Mouse (Mus musculus): ENCODE measurements around the gene Gopc. TPM values are rescaled to one million over a fixed set of nuclear protein-coding genes. Genes with fewer than 3 reads are reported as not detected.
"Not testable (repeated sequence)": the region's sequence is repeated elsewhere in the genome, so short reads cannot be mapped to it uniquely, and the experiment has no call there.

Gene Gopc
- polyA plus RNA-seq, 1 experiment from 2014 or later: 9.9 TPM

DNA sequence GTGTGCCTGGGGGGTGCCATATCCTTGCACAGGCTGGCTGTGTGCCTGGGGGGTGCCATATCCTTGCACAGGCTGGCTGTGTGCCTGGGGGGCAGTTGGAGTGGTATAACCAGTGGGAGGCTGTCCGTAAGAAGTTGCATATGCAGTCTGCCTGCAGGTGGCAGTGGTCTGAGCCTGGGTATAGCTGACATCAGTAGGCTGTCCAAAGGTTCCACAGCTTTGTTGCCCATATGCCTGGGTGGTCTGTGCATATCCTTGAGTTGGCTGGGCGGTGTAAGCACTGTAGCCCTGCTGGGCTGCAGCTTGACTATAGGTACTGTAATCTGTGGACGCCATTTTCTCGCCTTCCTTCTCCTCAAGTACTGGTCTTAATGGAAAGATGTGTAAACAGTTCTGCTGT, 38.6 kb downstream of the Gopc start:
- WGBS (ENCODE audit: insufficient replicate concordance): 88% methylated on average over 4 of the region's 4 CpGs
- H3K27me3 ChIP-seq (replicated peaks): not testable (repeated sequence)

DNA sequence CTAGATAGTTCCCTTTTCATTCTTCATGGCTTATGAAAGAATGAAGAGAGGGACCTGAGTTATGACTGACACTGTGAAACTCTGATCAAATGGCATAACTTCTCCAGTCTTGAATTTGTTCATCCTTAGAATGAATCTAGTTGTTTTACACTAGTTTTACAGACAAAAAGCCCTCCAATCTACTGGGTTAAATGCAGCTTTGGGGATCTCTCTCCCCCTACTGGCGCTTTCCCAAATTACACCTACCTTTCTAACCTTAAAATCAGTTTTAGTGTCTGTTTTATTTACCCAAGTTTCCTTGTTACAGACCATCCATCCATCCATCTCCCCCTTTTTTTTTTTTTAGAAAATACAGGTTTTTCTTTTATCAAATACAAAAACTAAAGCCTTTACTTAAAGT, 50.9 kb downstream of the Gopc start:
- no peak for ATAC-seq
- Histone ChIP-seq H3K9ac (no peak overlapping the region), H3K27ac (no peak overlapping the region), H3K4me1 (no peaks in the 10 kb centered on the region), H3K9me3 (replicated peaks) (no peaks in the 10 kb centered on the region), H3K4me2 (no peak overlapping the region), H3K36me3 (peaks cover 5% of the 10 kb centered on the region; the same call in 1 of the 2 replicates), H3K27me3 (replicated peaks) (no peaks in the 10 kb centered on the region), H3K4me3 (no peak overlapping the region)
- 0% methylated on average over 1 of the region's 1 CpGs for WGBS (ENCODE audit: insufficient replicate concordance)

More for the DNA sequence above, 38.6 kb downstream of the Gopc start:
- H3K4me1 ChIP-seq; H3K9ac ChIP-seq; H3K9me3 ChIP-seq (replicated peaks); ATAC-seq; H3K27ac ChIP-seq; H3K4me3 ChIP-seq; H3K4me2 ChIP-seq: not testable (repeated sequence)
- peaks cover 69% of the 10 kb centered on the region for H3K36me3 ChIP-seq

DNA sequence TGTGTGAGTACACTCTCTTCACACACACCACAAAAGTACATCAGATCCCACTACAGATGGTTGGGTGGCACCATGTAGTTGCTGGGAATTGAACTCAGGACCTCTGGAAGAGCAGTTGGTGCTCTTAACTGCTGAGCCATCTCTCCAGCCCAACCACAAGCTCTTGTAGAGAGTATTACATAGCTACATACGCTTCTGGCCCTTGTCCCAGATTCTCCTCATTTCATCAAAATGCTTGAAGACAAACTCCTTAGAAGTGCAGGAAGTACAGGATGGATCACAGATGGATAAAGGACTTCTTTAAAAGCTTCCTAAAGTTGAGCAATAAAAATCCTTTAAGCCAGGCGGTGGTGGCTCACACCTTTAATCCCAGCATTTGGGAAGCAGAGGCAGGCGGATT, 60.0 kb downstream of the Gopc start:
- Histone ChIP-seq H3K9ac (no peak overlapping the region), H3K4me1 (no peaks in the 10 kb centered on the region), H3K27ac (no peak overlapping the region), H3K27me3 (replicated peaks) (no peaks in the 10 kb centered on the region), H3K4me3 (no peak overlapping the region), H3K9me3 (replicated peaks) (no peaks in the 10 kb centered on the region), H3K36me3 (peaks cover 10% of the 10 kb centered on the region), H3K4me2 (no peak overlapping the region)
- 66% methylated on average over 3 of the region's 3 CpGs for WGBS (ENCODE audit: insufficient replicate concordance)
- no peak for ATAC-seq

DNA sequence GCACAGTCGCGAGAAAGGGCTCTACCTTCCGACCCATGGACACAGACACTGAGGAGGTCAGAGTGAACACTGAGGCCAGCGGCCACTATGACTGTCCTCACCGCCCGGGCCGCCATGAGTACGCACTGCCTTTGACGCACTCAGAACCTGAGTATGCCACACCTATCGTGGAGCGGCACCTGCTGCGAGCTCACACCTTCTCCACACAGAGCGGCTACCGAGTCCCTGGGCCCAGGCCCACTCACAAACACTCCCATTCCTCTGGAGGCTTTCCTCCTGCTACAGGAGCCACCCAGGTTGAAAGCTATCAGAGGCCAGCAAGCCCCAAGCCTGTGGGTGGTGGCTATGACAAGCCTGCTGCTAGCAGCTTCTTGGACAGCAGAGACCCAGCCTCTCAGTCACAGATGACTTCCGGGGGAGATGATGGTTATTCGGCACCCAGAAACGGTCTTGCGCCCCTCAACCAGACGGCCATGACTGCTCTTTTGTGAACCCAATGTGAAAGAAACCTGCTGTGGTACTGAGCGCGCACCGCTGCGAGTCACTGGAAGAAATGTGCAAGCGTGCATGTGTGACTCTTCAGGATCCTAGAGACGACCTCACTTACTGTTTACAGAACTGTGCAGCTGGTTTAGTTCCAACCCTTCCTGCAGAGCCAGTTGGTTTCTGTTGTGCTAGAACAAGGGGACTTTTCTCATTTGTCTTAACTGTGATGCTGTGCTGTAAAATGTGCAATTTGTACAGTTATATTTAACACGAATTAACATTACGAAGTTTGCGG, 62.2 kb downstream of the Gopc start:
- Histone ChIP-seq H3K4me1 (no peaks in the 10 kb centered on the region), H3K27ac (no peak overlapping the region), H3K27me3 (replicated peaks) (no peaks in the 10 kb centered on the region), H3K4me2 (no peak overlapping the region), H3K4me3 (no peak overlapping the region), H3K36me3 (peaks cover 13% of the 10 kb centered on the region), H3K9ac (no peak overlapping the region), H3K9me3 (replicated peaks) (no peaks in the 10 kb centered on the region)
- no peak for ATAC-seq
- WGBS (ENCODE audit: insufficient replicate concordance): 87% methylated on average over 28 of the region's 28 CpGs

DNA sequence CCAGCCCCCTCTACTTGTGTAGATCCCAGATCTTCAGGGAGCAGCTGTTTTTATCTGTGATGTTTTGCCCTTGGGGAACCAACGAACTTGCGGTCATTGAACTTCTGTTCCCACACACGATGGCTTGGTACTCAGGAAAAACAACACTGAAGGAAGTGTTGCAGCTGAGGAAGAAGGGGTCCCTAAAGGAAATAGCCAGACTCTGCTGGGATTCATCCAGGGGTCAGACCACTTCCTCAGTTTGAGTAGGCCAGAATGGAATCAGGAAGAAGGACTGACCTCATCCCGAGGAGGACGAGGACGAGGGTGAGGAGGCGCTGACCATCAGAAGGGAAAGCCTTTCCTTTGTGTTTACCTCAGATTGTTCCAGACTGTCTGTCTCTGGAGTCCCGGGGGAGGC, 72.7 kb downstream of the Gopc start:
- Histone ChIP-seq H3K27me3 (replicated peaks) (no peaks in the 10 kb centered on the region), H3K9ac (no peak overlapping the region), H3K4me2 (no peak overlapping the region), H3K4me1 (0 out of 2 replicates have a peak, but pooled peaks cover 4% of the 10 kb centered on the region), H3K4me3 (no peak overlapping the region), H3K9me3 (replicated peaks) (no peaks in the 10 kb centered on the region), H3K27ac (no peak overlapping the region), H3K36me3 (peaks cover 40% of the 10 kb centered on the region)
- WGBS (ENCODE audit: insufficient replicate concordance): 24% methylated on average over 8 of the region's 8 CpGs
- ATAC-seq: peak; percentile 40; the same call in 1 of the 2 replicates

DNA sequence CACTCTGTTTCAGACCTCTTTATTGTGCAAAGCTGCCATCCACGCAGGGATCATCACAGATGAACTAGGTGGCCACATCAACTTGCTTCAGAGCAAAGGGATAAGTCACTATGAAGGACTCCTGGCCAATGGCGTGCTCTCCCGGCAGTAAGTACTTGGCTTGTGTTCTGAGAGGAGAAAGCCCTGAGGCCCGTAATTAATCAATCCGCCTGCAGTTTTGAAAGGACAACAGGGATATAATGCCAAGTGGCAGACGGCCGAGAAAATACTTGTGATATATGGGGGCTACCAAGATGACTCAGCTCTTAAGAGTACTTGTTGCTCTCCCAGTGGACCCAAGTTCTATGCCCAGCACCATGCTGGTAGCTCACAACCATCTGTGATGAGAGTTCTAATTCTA, 77.3 kb downstream of the Gopc start:
- Histone ChIP-seq H3K4me2 (no peak overlapping the region), H3K27me3 (replicated peaks) (no peaks in the 10 kb centered on the region), H3K9ac (no peak overlapping the region), H3K27ac (no peak overlapping the region), H3K4me3 (no peak overlapping the region), H3K36me3 (peaks cover 16% of the 10 kb centered on the region), H3K9me3 (replicated peaks) (no peaks in the 10 kb centered on the region), H3K4me1 (0 out of 2 replicates have a peak, but pooled peaks cover 4% of the 10 kb centered on the region)
- ATAC-seq: no peak
- 75% methylated on average over 7 of the region's 7 CpGs for whole genome bisulfite sequencing (ENCODE audit: insufficient replicate concordance)

DNA sequence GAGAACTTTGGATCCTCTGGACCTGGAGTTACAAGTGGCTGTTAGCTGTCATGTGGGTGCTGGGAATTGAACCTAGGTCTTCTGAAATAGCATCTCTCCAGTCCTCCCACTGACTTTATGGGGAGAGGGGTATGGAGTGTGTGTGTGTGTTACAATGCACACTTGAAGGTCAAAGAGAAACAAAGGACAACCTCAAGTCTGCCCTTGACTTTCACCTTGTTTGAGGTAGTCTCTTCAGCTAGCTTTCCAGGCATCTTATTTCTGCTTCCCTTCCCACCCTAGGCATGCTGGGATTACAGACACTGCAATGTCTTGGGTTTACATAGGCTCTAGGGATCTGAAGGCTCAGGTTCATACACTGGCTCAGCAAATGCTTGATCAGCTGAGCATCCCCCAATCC, 79.7 kb downstream of the Gopc start:
- H3K4me1 ChIP-seq: peaks cover 4% of the 10 kb centered on the region; the same call in 1 of the 2 replicates
- no peak overlapping the region for H3K4me3 ChIP-seq
- no peaks in the 10 kb centered on the region for H3K9me3 ChIP-seq (replicated peaks)
- H3K27me3 ChIP-seq (replicated peaks): no peaks in the 10 kb centered on the region
- H3K27ac ChIP-seq: no peak overlapping the region
- H3K4me2 ChIP-seq: no peak overlapping the region
- H3K9ac ChIP-seq: no peak overlapping the region
- peaks cover 16% of the 10 kb centered on the region for H3K36me3 ChIP-seq
- ATAC-seq: no peak

DNA sequence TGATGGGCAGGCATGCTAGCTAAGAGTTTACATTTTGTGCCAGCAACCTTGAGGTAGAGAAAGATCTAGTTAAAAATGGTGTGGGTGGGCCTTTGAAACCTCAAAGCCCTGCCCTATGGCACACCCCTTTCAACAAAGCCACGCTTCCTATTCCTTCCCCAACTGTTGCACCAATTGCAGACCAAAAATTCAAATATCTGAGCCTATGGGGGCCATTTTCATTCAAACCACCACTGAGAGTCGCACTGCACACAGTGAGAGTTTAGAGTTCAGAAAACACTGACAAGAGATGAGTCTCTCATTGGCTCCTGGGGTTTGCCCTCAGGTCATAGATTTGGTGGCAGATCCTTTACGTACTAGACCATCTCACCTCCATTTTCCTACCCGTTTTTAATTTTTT, 80.2 kb downstream of the Gopc start:
- Histone ChIP-seq H3K36me3 (peaks cover 16% of the 10 kb centered on the region), H3K9ac (no peak overlapping the region), H3K4me1 (peaks cover 4% of the 10 kb centered on the region; the same call in 1 of the 2 replicates), H3K4me3 (no peak overlapping the region), H3K9me3 (replicated peaks) (no peaks in the 10 kb centered on the region), H3K27me3 (replicated peaks) (no peaks in the 10 kb centered on the region), H3K4me2 (no peak overlapping the region), H3K27ac (no peak overlapping the region)
- WGBS (ENCODE audit: insufficient replicate concordance): 67% methylated on average over 4 of the region's 4 CpGs
- ATAC-seq: no peak

DNA sequence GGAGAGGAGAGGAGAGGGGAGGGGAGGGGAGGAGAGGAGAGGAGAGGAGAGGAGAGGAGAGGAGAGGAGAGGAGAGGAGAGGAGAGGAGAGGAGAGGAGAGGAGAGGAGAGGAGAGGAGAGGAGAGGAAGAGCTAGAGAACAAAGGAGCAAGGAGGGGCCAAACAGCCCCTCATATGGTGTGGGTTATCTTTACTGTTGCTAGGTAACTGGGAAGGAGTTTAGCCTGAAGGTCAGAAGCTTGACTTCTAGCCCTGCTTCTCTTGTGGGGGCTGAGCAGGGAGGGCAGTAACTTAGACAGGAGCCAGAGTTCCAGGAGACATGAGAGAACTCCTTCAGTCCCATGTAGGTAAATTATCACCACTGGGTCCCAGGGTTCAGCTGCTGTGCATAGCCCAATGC, 83.4 kb downstream of the Gopc start:
- H3K4me3 ChIP-seq, ATAC-seq: not testable (repeated sequence)

DNA sequence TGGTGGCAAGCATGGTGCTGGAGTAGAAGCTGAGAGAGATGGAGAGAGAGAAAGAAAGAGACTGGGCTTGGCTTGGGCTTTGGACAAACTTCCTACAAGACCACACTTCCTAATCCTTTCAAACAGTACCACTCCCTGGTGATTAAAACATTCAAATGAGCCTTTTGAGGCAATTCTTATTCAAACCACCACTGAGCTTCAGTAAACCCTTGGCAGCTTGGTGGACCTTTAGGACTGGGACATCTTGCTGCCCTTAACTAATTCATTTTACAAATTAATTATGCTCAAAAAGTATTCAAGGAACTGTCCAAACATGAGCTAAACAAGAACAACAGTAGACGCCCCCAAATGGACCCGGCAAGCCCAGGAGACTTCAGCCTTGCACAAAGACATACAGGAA, 86.0 kb downstream of the Gopc start:
- H3K4me2 ChIP-seq: no peak overlapping the region
- H3K4me3 ChIP-seq: no peak overlapping the region
- H3K36me3 ChIP-seq: no peaks in the 10 kb centered on the region; the same call in 1 of the 2 replicates
- no peak overlapping the region for H3K9ac ChIP-seq
- H3K27ac ChIP-seq: no peak overlapping the region
- H3K27me3 ChIP-seq (replicated peaks): no peaks in the 10 kb centered on the region
- no peak for ATAC-seq
- peaks cover 8% of the 10 kb centered on the region; the same call in 1 of the 2 replicates for H3K4me1 ChIP-seq
- no peaks in the 10 kb centered on the region for H3K9me3 ChIP-seq (replicated peaks)
- 75% methylated on average over 2 of the region's 2 CpGs for WGBS (ENCODE audit: insufficient replicate concordance)

More for the DNA sequence above, 83.4 kb downstream of the Gopc start:
- H3K4me2 ChIP-seq; H3K9me3 ChIP-seq (replicated peaks); H3K27ac ChIP-seq; H3K36me3 ChIP-seq; H3K9ac ChIP-seq; H3K27me3 ChIP-seq (replicated peaks); H3K4me1 ChIP-seq: not testable (repeated sequence)

DNA sequence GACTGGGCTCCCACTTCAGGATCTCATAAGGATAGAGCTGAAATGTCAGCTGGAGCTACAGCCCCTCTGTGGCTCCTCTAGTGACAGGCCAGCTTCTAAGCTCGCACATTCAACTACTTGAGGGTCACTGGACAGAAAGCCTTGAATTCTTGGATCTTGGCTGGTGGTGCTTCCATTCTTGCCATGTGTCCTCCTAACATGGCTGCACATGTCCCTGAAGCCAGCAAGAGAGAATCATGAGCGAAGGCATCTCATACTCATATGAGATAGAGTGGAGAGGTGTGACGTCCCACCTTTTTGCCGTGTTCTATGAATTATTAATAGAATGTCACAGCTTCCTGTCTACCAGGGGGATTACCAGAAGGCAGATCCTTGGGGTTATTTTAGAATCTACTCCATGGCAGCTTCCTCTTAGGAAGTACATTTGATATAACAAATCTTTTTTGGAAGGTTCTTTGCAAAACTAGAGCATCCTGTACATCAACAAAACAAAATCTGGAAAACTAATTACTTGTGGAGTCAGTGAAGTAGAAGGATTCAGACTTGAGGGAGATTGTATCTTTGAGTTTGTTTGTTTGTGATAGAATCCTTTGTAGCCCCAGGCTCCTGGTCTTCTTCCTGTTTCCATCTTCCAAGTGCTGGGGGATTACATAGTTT, 87.9 kb downstream of the Gopc start:
- Histone ChIP-seq H3K27me3 (replicated peaks) (no peaks in the 10 kb centered on the region), H3K4me1 (peaks cover 8% of the 10 kb centered on the region; the same call in 1 of the 2 replicates), H3K9ac (no peak overlapping the region), H3K36me3 (no peaks in the 10 kb centered on the region; the same call in 1 of the 2 replicates), H3K9me3 (replicated peaks) (no peaks in the 10 kb centered on the region), H3K27ac (no peak overlapping the region), H3K4me2 (no peak overlapping the region), H3K4me3 (no peak overlapping the region)
- WGBS (ENCODE audit: insufficient replicate concordance): 66% methylated on average over 4 of the region's 4 CpGs
- ATAC-seq: no peak

DNA sequence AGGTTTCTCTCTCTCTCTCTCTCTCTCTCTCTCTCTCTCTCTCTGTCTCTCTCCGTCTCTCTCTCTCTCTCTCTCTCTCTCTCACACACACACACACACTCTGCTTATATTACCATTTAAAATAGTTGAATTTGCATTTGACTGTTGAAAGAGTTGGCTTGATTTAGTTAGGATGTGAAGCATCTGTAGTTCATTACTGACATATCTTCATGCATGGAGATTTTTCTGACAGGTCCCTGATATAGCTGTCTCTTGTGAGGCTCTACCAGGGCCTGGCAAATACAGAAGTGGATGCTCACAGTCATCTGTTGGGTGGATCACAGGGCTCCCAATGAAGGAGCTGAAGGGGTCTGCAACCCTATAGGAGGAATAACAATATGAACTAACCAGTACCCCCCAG, 89.5 kb downstream of the Gopc start:
- H3K4me1 ChIP-seq; H3K4me3 ChIP-seq; H3K9me3 ChIP-seq (replicated peaks); H3K27me3 ChIP-seq (replicated peaks); H3K4me2 ChIP-seq; H3K9ac ChIP-seq; H3K27ac ChIP-seq; H3K36me3 ChIP-seq; ATAC-seq: not testable (repeated sequence)
- WGBS (ENCODE audit: insufficient replicate concordance): 45% methylated on average over 1 of the region's 1 CpGs

All from liver, embryonic 12.5 days (tissue).